Mouse (Mus musculus): ENCODE results near the gene Pkd1l3.
A peak's percentile ranks its signal among the peaks of the same experiment; 100 is the strongest.

Pkd1l3 gene

GRCm38 (mm10) chr8:109628638-109629037 is 14.3 kb downstream of the Pkd1l3 start:
- no peak for DNase-seq (ENCODE audit: low read depth, low spot score)

- no peak for DNase-seq (ENCODE audit: low read depth, low spot score)
These were observed 18.2 kb downstream of the Pkd1l3 start for GRCm38 (mm10) chr8:109632498-109632897.

- no peak for DNase-seq (ENCODE audit: low read depth, low spot score)
These were observed 20.8 kb downstream of the Pkd1l3 start for GRCm38 (mm10) chr8:109635146-109635545.

- no peak for DNase-seq (ENCODE audit: low read depth, low spot score)
These were observed 24.5 kb downstream of the Pkd1l3 start for GRCm38 (mm10) chr8:109638851-109639250.

GRCm38 (mm10) chr8:109640410-109640809 is 26.1 kb downstream of the Pkd1l3 start:
- no peak for DNase-seq (ENCODE audit: low read depth, low spot score)

GRCm38 (mm10) chr8:109641236-109641635 is 26.9 kb downstream of the Pkd1l3 start:
- DNase-seq (ENCODE audit: low read depth, low spot score) = no peak

GRCm38 (mm10) chr8:109647331-109647730 is 33.0 kb downstream of the Pkd1l3 start:
- no peak for DNase-seq (ENCODE audit: low read depth, low spot score)

- no peak for DNase-seq (ENCODE audit: low read depth, low spot score)
These were observed 34.2 kb downstream of the Pkd1l3 start for GRCm38 (mm10) chr8:109648469-109648868.

- no peak for DNase-seq (ENCODE audit: low read depth, low spot score)
These were observed 36.5 kb downstream of the Pkd1l3 start for GRCm38 (mm10) chr8:109650801-109651200.

GRCm38 (mm10) chr8:109656860-109657259 is 42.5 kb downstream of the Pkd1l3 start:
- DNase-seq (ENCODE audit: low read depth, low spot score) = no peak

GRCm38 (mm10) chr8:109662328-109662727 is 48.0 kb downstream of the Pkd1l3 start:
- no peak for DNase-seq (ENCODE audit: low read depth, low spot score)

GRCm38 (mm10) chr8:109666616-109667015 is 52.3 kb downstream of the Pkd1l3 start:
- DNase-seq (ENCODE audit: low read depth, low spot score) = no peak

GRCm38 (mm10) chr8:109672656-109673055 is 58.3 kb downstream of the Pkd1l3 start:
- DNase-seq (ENCODE audit: low read depth, low spot score) = no peak

GRCm38 (mm10) chr8:109673596-109673995 is 59.3 kb downstream of the Pkd1l3 start:
- no peak for DNase-seq (ENCODE audit: low read depth, low spot score)

GRCm38 (mm10) chr8:109675896-109676643 is 61.8 kb downstream of the Pkd1l3 start:
- DNase-seq (ENCODE audit: low read depth, low spot score) = no peak

GRCm38 (mm10) chr8:109681535-109681934 is 67.2 kb downstream of the Pkd1l3 start:
- DNase-seq (ENCODE audit: low read depth, low spot score) = no peak

- peak; percentile 52 for DNase-seq (ENCODE audit: low read depth, low spot score)
These were observed 67.8 kb downstream of the Pkd1l3 start for GRCm38 (mm10) chr8:109682120-109682519.

GRCm38 (mm10) chr8:109687248-109687647 is 72.9 kb downstream of the Pkd1l3 start:
- no peak for DNase-seq (ENCODE audit: low read depth, low spot score)

- DNase-seq (ENCODE audit: low read depth, low spot score) = peak; percentile 71
These were observed 77.5 kb downstream of the Pkd1l3 start for GRCm38 (mm10) chr8:109691769-109692168.

- DNase-seq (ENCODE audit: low read depth, low spot score) = no peak
These were observed 78.3 kb downstream of the Pkd1l3 start for GRCm38 (mm10) chr8:109692443-109693145.

- peak; percentile 100 for DNase-seq (ENCODE audit: low read depth, low spot score)
These were observed 79.0 kb downstream of the Pkd1l3 start, which contains the start of gene Ist1 for GRCm38 (mm10) chr8:109693146-109693900. Gene Ist1, minus strand, starts transcription at chr8:109693260.

- DNase-seq (ENCODE audit: low read depth, low spot score) = no peak
These were observed 79.8 kb downstream of the Pkd1l3 start for GRCm38 (mm10) chr8:109694154-109694553.
